Mouse (Mus musculus): Measurements from ENCODE around the gene Mpnd.
"Not testable (repeated sequence)": the region's sequence is repeated elsewhere in the genome, so short reads cannot be mapped to it uniquely, and the experiment has no call there.

The Mpnd gene

GRCm38 (mm10) chr17:56036176-56036900 lies 30.8 kb downstream of the Mpnd start, which contains the start of gene Sh3gl1:
TSS of gene Sh3gl1 (minus strand) at chr17:56036635.
- in situ Hi-C loops (cut with MboI), result no loop called here

GRCm38 (mm10) chr17:56036901-56037287 lies 31.4 kb downstream of the Mpnd start:
- in situ Hi-C loops (cut with MboI), result no loop called here

GRCm38 (mm10) chr17:56038583-56039261 lies 33.2 kb downstream of the Mpnd start:
- in situ Hi-C loops (cut with MboI), result no loop called here

GRCm38 (mm10) chr17:56039345-56039744 lies 33.8 kb downstream of the Mpnd start:
- in situ Hi-C loops (cut with MboI), result no loop called here

- in situ Hi-C loops (cut with MboI), result no loop called here
Observed at GRCm38 (mm10) chr17:56040030-56040856, 34.7 kb downstream of the Mpnd start, which contains the start of gene Chaf1a. TSS of gene Chaf1a (plus strand) at chr17:56040439.

- in situ Hi-C loops (cut with MboI), result no loop called here
Observed at GRCm38 (mm10) chr17:56040857-56041163, 35.3 kb downstream of the Mpnd start.

GRCm38 (mm10) chr17:56051369-56051768 lies 45.9 kb downstream of the Mpnd start:
- in situ Hi-C loops (cut with MboI), result no loop called here

GRCm38 (mm10) chr17:56054938-56055337 lies 49.4 kb downstream of the Mpnd start:
- in situ Hi-C loops (cut with MboI), result no loop called here

- in situ Hi-C loops (cut with MboI), result no loop called here
Observed at GRCm38 (mm10) chr17:56055945-56056678, 50.6 kb downstream of the Mpnd start.

- in situ Hi-C loops (cut with MboI), result no loop called here
Observed at GRCm38 (mm10) chr17:56057381-56058120, 52.0 kb downstream of the Mpnd start.

GRCm38 (mm10) chr17:56062081-56062480 lies 56.6 kb downstream of the Mpnd start:
- in situ Hi-C loops (cut with MboI), result no loop called here

GRCm38 (mm10) chr17:56065715-56066114 lies 60.2 kb downstream of the Mpnd start:
- in situ Hi-C loops (cut with MboI), result not testable (repeated sequence)

Measured in mature B cell (primary cell).